26 mouse cellular contexts compared by ENCODE assay signal in genomic region chr12:36344131-36344530, GRCm38 (mm10). TPM values are rescaled to one million over a fixed set of nuclear protein-coding genes. Genes with fewer than 3 reads are reported as not detected.
A peak's percentile ranks its signal among the peaks of the same experiment; 100 is the strongest.
DNase-seq lines count a peak whose midpoint lies in the region; ATAC-seq and TF ChIP-seq lines count a peak whose summit lies in the region.
"Had no signal": no experiment of that assay in that cellular context is flagged by ENCODE, and none has a peak within 500 bp of the region (broad histone marks: within the 10 kb centered on the region; RNA-seq: fewer than 3 reads in every experiment).

No protein-coding gene starts in this region.

- ATAC-seq in lung, embryonic 14.5 days (ENCODE audit: insufficient read depth): peak; percentile 38; the same call in 1 of the 2 replicates
- no peak for ATAC-seq in activated CD4-positive, CD25-positive, alpha-beta regulatory T cell, adult 4 months
- ATAC-seq: hindbrain, postnatal 0 days; intestine, postnatal 0 days had no signal

- no peak overlapping the region for H3K27ac ChIP-seq in lung, embryonic 14.5 days (ENCODE audit: low read depth)
- H3K27ac ChIP-seq: forebrain, embryonic 12.5 days; hindbrain, postnatal 0 days; limb, embryonic 10.5 days; liver, embryonic 15.5 days; macrophage had no signal

- H3K36me3 ChIP-seq in lung, embryonic 14.5 days (ENCODE audit: insufficient read depth): no peaks in the 10 kb centered on the region
- H3K36me3 ChIP-seq: forebrain, embryonic 12.5 days; G1E; limb, embryonic 10.5 days; liver, embryonic 15.5 days had no signal

- H3K4me1 ChIP-seq in lung, embryonic 14.5 days (ENCODE audit: insufficient read depth): no peaks in the 10 kb centered on the region
- H3K4me1 ChIP-seq: forebrain, embryonic 12.5 days; limb, embryonic 10.5 days; liver, embryonic 15.5 days had no signal

- no peaks in the 10 kb centered on the region for H3K27me3 ChIP-seq in lung, embryonic 14.5 days (ENCODE audit: insufficient read depth, low read length)
- H3K27me3 ChIP-seq: forebrain, embryonic 12.5 days; liver, embryonic 15.5 days had no signal

- H3K4me2 ChIP-seq in lung, embryonic 14.5 days: no peak overlapping the region
- H3K4me2 ChIP-seq: forebrain, embryonic 12.5 days; heart, embryonic 11.5 days; liver, embryonic 15.5 days; midbrain, embryonic 11.5 days had no signal

- no peak for TF ChIP-seq CTCF in lung, embryonic 14.5 days (IDR thresholded peaks at IDR 0.05; ENCODE audit: low read depth)

- no peak overlapping the region for H3K4me3 ChIP-seq in lung, embryonic 14.5 days (ENCODE audit: low read depth, low read length)
- H3K4me3 ChIP-seq: forebrain, embryonic 12.5 days; limb, embryonic 10.5 days; liver, embryonic 15.5 days had no signal

- DNase-seq in lung, embryonic 14.5 days: peak; percentile 19
- DNase-seq in lung, postnatal 36 days: no peak
- DNase-seq in embryo, embryonic 11 days: peak; percentile 5
- DNase-seq in retina, embryonic 14.5 days (ENCODE audit: low spot score): peak; percentile 3
- DNase-seq in gastrocnemius, postnatal 14 days: no peak
- no peak for DNase-seq in ovary, postnatal 36 days (ENCODE audit: low spot score)
- DNase-seq: adrenal gland, postnatal 36 days; cerebellum, adult 11 months; cerebellum, postnatal 10 days; gastrocnemius, postnatal 10 days; heart, adult 11 months; kidney, postnatal 25 days; liver; right cerebral cortex, postnatal 14 days; thymus, postnatal 25 days had no signal

- intact Hi-C loops in gastrocnemius, postnatal 14 days (cut with DNase I; ENCODE audit: low total_unique reads): no loop called here

- no peak overlapping the region for H3K9ac ChIP-seq in lung, embryonic 14.5 days
- H3K9ac ChIP-seq: forebrain, embryonic 12.5 days; liver, embryonic 15.5 days had no signal

- whole genome bisulfite sequencing in lung, embryonic 14.5 days: 60% methylated on average over 4 of the region's 4 CpGs

- H3K9me3 ChIP-seq in lung, embryonic 14.5 days (ENCODE audit: low read depth, low read length): no peaks in the 10 kb centered on the region
- H3K9me3 ChIP-seq: forebrain, embryonic 12.5 days; limb, embryonic 10.5 days; liver, embryonic 15.5 days had no signal

RNA-seq across cellular contexts. Expression of gene Sostdc1, which starts 30.2 kb away (rescaled TPM):
- polyA plus RNA-seq in lung, embryonic 14.5 days (2014; fragmentation: Nextera tagmentation; extraction: Ambion mirVana): 0.68 and 1.3 TPM in 2 replicates
- 1 to 10 TPM in 1 of 2 experiments, under 1 TPM in 1; 0.49 to 3.1 TPM for total RNA-seq in gastrocnemius, postnatal 14 days (2021)
- 1 to 10 TPM; 1.4 to 5.1 TPM for polyA plus RNA-seq in activated CD4-positive, CD25-positive, alpha-beta regulatory T cell, adult 4 months (2017; shearing (Covaris generic))
- total RNA-seq: G1E; hematopoietic stem cell, adult 5-6 weeks had no signal
- polyA plus RNA-seq: G1E, macrophage had no signal

RNA-seq across cellular contexts. Expression of gene Ispd, which starts 37.1 kb away (rescaled TPM):
- polyA plus RNA-seq in lung, embryonic 14.5 days (2014; fragmentation: Nextera tagmentation; extraction: Ambion mirVana): 17.1 and 18.1 TPM in 2 replicates
- 1 to 10 TPM; 6.1 to 6.5 TPM for total RNA-seq in gastrocnemius, postnatal 14 days (2021)
- polyA plus RNA-seq in activated CD4-positive, CD25-positive, alpha-beta regulatory T cell, adult 4 months (2017; shearing (Covaris generic)): 1 to 10 TPM in 1 of 2 experiments, under 1 TPM in 1; 0.98 to 1.4 TPM

RNA-seq across cellular contexts. Expression of gene D630036H23Rik, which starts 37.9 kb away (rescaled TPM):
- 2.2 and 2.3 TPM in 2 replicates for polyA plus RNA-seq in lung, embryonic 14.5 days (2014; fragmentation: Nextera tagmentation; extraction: Ambion mirVana)
- total RNA-seq in gastrocnemius, postnatal 14 days (2021): 1 to 10 TPM; 1.3 to 1.6 TPM
- not detected for polyA plus RNA-seq in activated CD4-positive, CD25-positive, alpha-beta regulatory T cell, adult 4 months (2017; shearing (Covaris generic))
- total RNA-seq: hematopoietic stem cell, adult 5-6 weeks had no signal
- polyA plus RNA-seq: macrophage had no signal

Comparison
In these comparisons a context has a peak if more than half of its experiments do, and no peak if none do; other contexts are left out.
1. DNase-seq: peak in lung, embryonic 14.5 days (single experiment), embryo, embryonic 11 days (single experiment) and retina, embryonic 14.5 days (single experiment); none in lung, postnatal 36 days (single experiment), gastrocnemius, postnatal 14 days (single experiment) and ovary, postnatal 36 days (single experiment).